Mouse (Mus musculus) C2C12 (cell line): ENCODE data around the gene Snrpn. TPM values are rescaled to one million over a fixed set of nuclear protein-coding genes. Genes with fewer than 3 reads are reported as not detected.

Source experiments
- H3K27me3 ChIP-seq: one replicate; pipeline ENCODE4 v1.6.1; 2011; ENCODE audit not compliant: control insufficient read depth, insufficient read depth, insufficient read length
- H3K36me3 ChIP-seq: one replicate; pipeline ENCODE4 v1.6.1; 2011; ENCODE audit not compliant: control insufficient read depth, insufficient read depth
- H3K4me3 ChIP-seq: one replicate; pipeline ENCODE4 v1.5.1; 2011; ENCODE audit warnings: mild to moderate bottlenecking, control low read depth; ENCODE audit not compliant: poor library complexity, insufficient read depth, severe bottlenecking
- H3K79me2 ChIP-seq: one replicate; pipeline ENCODE4 v1.6.1; 2011; ENCODE audit not compliant: control insufficient read depth, insufficient read depth
- H3K79me3 ChIP-seq: one replicate; pipeline ENCODE4 v1.6.1; 2011; ENCODE audit warnings: low read depth, control low read depth
- H3ac ChIP-seq: one replicate; pipeline ENCODE3; 2011; ENCODE audit warnings: low read depth; ENCODE audit not compliant: control insufficient read depth, insufficient read length
- CEBPB ChIP-seq: IDR thresholded peaks from one replicate; pipeline ENCODE4 v1.6.1; 2011; ENCODE audit warnings: low read depth, mild to moderate bottlenecking, control low read depth, moderate library complexity
- CTCF ChIP-seq: IDR thresholded peaks from one replicate; pipeline ENCODE4 v1.5.1; 2011; ENCODE audit not compliant: control insufficient read depth, insufficient read depth, insufficient read length
- FOSL1 ChIP-seq: IDR thresholded peaks from one replicate; pipeline ENCODE4 v1.8.0; 2011; ENCODE audit warnings: mild to moderate bottlenecking, low read length; ENCODE audit not compliant: poor library complexity, insufficient read depth, severe bottlenecking
- MAX ChIP-seq: IDR thresholded peaks from one replicate; pipeline ENCODE4 v1.6.1; 2011; ENCODE audit warnings: mild to moderate bottlenecking, control low read depth
- MYOD1 ChIP-seq: IDR thresholded peaks from one replicate; pipeline ENCODE4 v1.6.1; 2011; ENCODE audit warnings: low read depth; ENCODE audit not compliant: control insufficient read depth, insufficient read length
- MYOG ChIP-seq: IDR thresholded peaks from one replicate; pipeline ENCODE4 v1.6.1; 2011; ENCODE audit not compliant: control insufficient read depth, insufficient read length; ENCODE audit errors: extremely low read depth
- USF1 ChIP-seq: IDR thresholded peaks from one replicate; pipeline ENCODE4 v1.6.1; 2011; ENCODE audit warnings: low read depth, mild to moderate bottlenecking, control low read depth, moderate library complexity
- polyA plus RNA-seq: library from polyadenylated mRNA; unstranded; fragments of >200 nt; fragmentation: generic; extraction: Trizol; gene quantifications from one replicate; pipeline ENCODE4 v1.2.1, GENCODE M21; 2012; ENCODE audit warnings: missing spikeins

Gene Snrpn
- polyA plus RNA-seq, 1 experiment = 12.0 TPM

GRCm38 (mm10) chr7:60097154-60097859 is 42.7 kb downstream of the Snrpn start:
- Histone ChIP-seq H3K27me3 (no peaks in the 10 kb centered on the region), H3K36me3 (no peaks in the 10 kb centered on the region), H3ac (no peak overlapping the region), H3K79me2 (no peaks in the 10 kb centered on the region), H3K4me3 (no peak overlapping the region), H3K79me3 (no peaks in the 10 kb centered on the region)
- TF ChIP-seq CEBPB (no peak), MYOD1 (no peak), MAX (no peak), CTCF (no peak), USF1 (no peak), FOSL1 (no peak), MYOG (no peak)

GRCm38 (mm10) chr7:60076301-60076700 is 63.7 kb downstream of the Snrpn start:
- TF ChIP-seq FOSL1 = no peak
- TF ChIP-seq CEBPB = no peak
- TF ChIP-seq CTCF = no peak
- TF ChIP-seq MYOG = no peak
- no peak for TF ChIP-seq MAX
- TF ChIP-seq MYOD1 = no peak
- TF ChIP-seq USF1 = no peak
- Histone ChIP-seq H3K4me3 (no peak overlapping the region), H3K27me3 (no peaks in the 10 kb centered on the region), H3K79me3 (no peaks in the 10 kb centered on the region), H3K36me3 (no peaks in the 10 kb centered on the region), H3K79me2 (no peaks in the 10 kb centered on the region), H3ac (no peak overlapping the region)

- H3K36me3 ChIP-seq = no peaks in the 10 kb centered on the region
- no peaks in the 10 kb centered on the region for H3K27me3 ChIP-seq
- H3K4me3 ChIP-seq = no peak overlapping the region
- H3K79me2 ChIP-seq = no peaks in the 10 kb centered on the region
- TF ChIP-seq USF1 (no peak), FOSL1 (no peak), CTCF (no peak), CEBPB (no peak), MYOG (no peak), MYOD1 (no peak), MAX (no peak)
- no peaks in the 10 kb centered on the region for H3K79me3 ChIP-seq
- H3ac ChIP-seq = no peak overlapping the region
Observed at GRCm38 (mm10) chr7:60047481-60048201, 92.4 kb downstream of the Snrpn start.

GRCm38 (mm10) chr7:60013186-60013585 is 126.8 kb downstream of the Snrpn start:
- H3K79me3 ChIP-seq = no peaks in the 10 kb centered on the region
- H3ac ChIP-seq = no peak overlapping the region
- TF ChIP-seq CTCF (no peak), CEBPB (no peak), FOSL1 (no peak), MAX (no peak), MYOD1 (no peak), USF1 (no peak), MYOG (no peak)
- H3K79me2 ChIP-seq = no peaks in the 10 kb centered on the region
- H3K36me3 ChIP-seq = no peaks in the 10 kb centered on the region
- H3K27me3 ChIP-seq = no peaks in the 10 kb centered on the region
- no peak overlapping the region for H3K4me3 ChIP-seq

GRCm38 (mm10) chr7:60007727-60008360 is 132.2 kb downstream of the Snrpn start:
- Histone ChIP-seq H3K79me2 (no peaks in the 10 kb centered on the region), H3K4me3 (no peak overlapping the region)
- TF ChIP-seq FOSL1 = no peak
- TF ChIP-seq MYOG = no peak

More at GRCm38 (mm10) chr7:60007727-60008360, 132.2 kb downstream of the Snrpn start:
- Histone ChIP-seq H3ac (no peak overlapping the region), H3K27me3 (no peaks in the 10 kb centered on the region), H3K79me3 (no peaks in the 10 kb centered on the region), H3K36me3 (no peaks in the 10 kb centered on the region)
